Mouse (Mus musculus) left cerebral cortex, postnatal 14 days (tissue): ENCODE data around the gene Vac14. TPM values are rescaled to one million over a fixed set of nuclear protein-coding genes. Genes with fewer than 3 reads are reported as not detected.

Experiments used
- DNase-seq, 2 experiments: peaks; one replicate each; pipeline ENCODE4 v3.0.0; 2021 to 2022; ENCODE audit warnings: low spot score in 2 of 2, mixed read lengths in 1 of 2
- intact Hi-C: fragments of 180-260 bp; cut with DNase I; formaldehyde crosslinking; loops from one replicate; pipeline ENCODE4 v1.15.1; 2025
- long read RNA-seq, 2 experiments: library from polyadenylated mRNA; stranded (forward); transcript quantifications; one replicate each; pipeline ENCODE4 v2.0.0; 2021
- total RNA-seq, 2 experiments: library from RNA; stranded (reverse); gene quantifications; 2 replicates each; pipeline ENCODE4 v1.2.3; 2021

The Vac14 gene
- total RNA-seq: 10 to 100 TPM; 22.4 to 24.5 TPM
- long read RNA-seq, experiment 1, transcript Vac14-201 (19 exons, 3,069 nt): major isoform, 29 of 49 reads
- long read RNA-seq, experiment 1, partial matches to known transcripts: 2 of 49 reads
- long read RNA-seq, experiment 1, other reads (novel, unspliced or antisense): 18 of 49 reads
- long read RNA-seq, experiment 2, transcript Vac14-201 (19 exons, 3,069 nt): major isoform, 26 of 52 reads
- long read RNA-seq, experiment 2, partial matches to known transcripts: 4 of 52 reads
- long read RNA-seq, experiment 2, other reads (novel, unspliced or antisense): 22 of 52 reads

- DNase-seq: peak; percentile 97
- intact Hi-C loops: no loop called here
Observed at GRCm38 (mm10) chr8:110618391-110619207, at the start of gene Vac14. Gene Vac14, plus strand, starts transcription at chr8:110618585.

- intact Hi-C loops: no loop called here
- no peak for DNase-seq
Observed at GRCm38 (mm10) chr8:110592641-110593040, 25.7 kb upstream of the Vac14 start.

GRCm38 (mm10) chr8:110594164-110594563, 24.2 kb upstream of the Vac14 start:
- no peak for DNase-seq
- intact Hi-C loops: no loop called here

DNA sequence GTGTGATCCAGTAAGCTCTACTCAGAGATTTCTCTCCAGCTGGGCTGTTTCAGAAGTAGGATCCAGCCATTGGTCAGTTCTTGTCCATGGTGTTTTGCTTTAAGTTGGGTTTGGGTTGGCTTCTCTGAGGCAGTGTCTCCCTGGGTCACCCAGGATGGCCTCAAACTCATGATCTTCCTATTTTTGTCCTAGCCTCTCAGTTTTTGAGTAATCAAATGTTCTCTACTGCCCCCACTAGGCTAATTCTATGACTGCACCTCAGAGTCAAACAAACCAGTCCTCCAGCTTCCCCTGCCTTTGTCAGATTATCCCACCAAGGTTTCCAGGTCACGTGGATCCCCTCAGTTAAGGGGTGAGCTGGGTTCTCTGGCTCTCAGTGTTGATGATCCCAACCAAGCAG, 13.8 kb upstream of the Vac14 start:
- intact Hi-C loops: loop anchor here (5.0 to 10.0 kb wide), 2 partner anchors 90 to 477 kb away; no protein-coding TSS in a partner anchor
- peak; percentile 43 to 58 for DNase-seq

GRCm38 (mm10) chr8:110605401-110606015, 12.9 kb upstream of the Vac14 start:
- intact Hi-C loops: loop anchor here (10.0 kb wide), 1 partner anchor 91 kb away; no protein-coding TSS in a partner anchor

DNA sequence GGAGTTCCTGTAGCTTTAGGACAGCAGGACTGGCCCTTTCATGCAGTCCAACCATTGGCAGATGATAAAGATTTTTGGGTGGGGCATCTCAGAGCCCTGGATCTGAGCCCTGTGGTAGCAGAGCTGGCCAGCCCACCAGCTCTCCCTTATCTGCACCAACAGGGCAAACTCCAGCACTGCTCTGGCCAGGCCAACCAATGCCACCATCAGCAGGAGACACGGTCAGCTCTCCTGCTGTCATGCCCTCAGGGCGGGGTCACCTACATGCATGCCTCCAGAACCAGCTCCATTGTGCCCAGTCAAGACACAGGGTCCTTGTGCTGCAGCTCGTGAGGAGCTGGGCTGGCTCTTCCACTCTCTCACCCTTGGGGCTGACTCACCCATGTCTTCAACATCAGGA, 2.7 kb upstream of the Vac14 start:
- DNase-seq: no peak

More at GRCm38 (mm10) chr8:110605401-110606015, 12.9 kb upstream of the Vac14 start:
- no peak for DNase-seq

GRCm38 (mm10) chr8:110617801-110618358, 505 bp upstream of the Vac14 start:
- intact Hi-C loops: no loop called here
- DNase-seq: no peak

More for the DNA sequence above, 2.7 kb upstream of the Vac14 start:
- intact Hi-C loops: no loop called here

DNA sequence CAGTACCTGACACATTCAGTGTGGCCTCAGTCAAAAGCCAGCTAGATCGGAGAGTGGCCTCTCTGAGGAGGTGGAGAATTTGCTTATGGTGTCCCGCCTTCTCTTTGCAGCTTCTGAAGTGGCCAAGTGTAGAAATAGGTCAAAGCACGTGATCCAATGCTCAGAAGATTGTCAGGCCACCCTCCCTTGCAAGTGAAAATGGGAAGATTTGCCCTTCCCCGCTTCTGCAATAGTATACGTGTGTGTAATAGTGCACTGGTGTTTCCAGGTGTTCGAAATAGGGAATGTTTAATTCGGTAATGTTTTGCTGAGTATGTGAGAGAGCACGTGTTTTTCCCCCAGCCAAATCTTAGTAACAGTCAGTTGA, 806 bp downstream of the Vac14 start:
- DNase-seq: peak in 1 of 2 experiments; percentile 17
- intact Hi-C loops: no loop called here

DNA sequence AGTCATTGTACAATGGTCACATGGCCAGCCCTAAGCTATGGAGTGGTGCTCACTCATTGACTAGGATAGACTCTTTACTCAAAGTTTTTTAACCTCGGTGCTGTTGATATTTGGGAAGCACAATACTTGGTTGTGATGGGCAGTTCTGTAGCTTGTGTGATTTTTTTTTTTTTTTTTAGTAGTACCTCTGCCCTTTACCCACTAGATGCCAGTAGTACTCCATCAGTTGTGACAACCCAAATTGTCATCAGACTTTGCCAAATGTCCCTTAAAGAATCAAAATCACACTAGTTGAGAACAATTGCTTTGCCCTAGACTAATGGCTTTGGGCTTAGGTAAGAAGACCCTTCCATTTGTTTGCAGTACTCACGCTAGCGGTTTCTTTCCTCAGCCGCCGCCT, 1.5 kb downstream of the Vac14 start:
- no peak for DNase-seq
- intact Hi-C loops: no loop called here

GRCm38 (mm10) chr8:110626431-110626830, 8.0 kb downstream of the Vac14 start:
- intact Hi-C loops: no loop called here
- DNase-seq: no peak

DNA sequence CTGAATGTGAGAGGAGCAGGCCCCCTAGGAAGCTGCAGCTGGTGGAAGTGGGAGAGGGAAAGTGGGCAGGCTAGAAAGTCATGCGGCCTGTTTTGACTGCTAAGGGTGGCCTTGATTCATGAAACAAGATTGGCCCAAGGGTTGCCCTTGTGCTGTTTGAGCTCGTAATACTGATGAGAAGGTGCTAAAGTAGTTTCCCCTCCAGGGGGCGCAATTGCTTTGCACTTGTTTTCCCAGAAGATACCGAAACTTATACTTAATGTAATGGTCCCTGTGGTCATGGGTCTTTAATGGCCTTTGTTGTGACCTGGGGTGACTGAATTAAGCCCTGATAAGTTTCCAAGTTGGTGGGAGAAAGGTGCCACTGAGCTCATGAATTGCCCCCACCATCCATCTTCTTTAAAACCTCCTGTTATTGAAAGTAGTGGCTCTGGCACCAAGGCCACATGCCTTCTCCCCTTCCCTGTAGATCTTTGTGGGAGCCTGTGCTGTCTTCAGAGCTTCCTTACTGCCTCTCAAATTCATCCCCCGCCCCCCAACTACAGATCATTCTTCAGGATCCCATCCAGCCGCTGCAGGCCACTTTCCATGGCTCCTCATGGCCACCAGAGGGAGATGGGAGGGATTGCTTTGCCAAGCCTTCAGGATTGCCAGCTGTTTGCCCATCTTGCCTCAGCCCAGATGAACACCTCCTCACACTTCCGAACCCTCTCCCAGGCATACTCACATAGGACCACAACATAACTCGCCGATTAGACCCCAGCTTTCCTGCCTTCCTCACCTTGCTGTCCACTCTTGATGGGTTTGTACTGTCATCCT, 11.1 kb downstream of the Vac14 start:
- intact Hi-C loops: no loop called here
- DNase-seq: peak; percentile 70 to 77

DNA sequence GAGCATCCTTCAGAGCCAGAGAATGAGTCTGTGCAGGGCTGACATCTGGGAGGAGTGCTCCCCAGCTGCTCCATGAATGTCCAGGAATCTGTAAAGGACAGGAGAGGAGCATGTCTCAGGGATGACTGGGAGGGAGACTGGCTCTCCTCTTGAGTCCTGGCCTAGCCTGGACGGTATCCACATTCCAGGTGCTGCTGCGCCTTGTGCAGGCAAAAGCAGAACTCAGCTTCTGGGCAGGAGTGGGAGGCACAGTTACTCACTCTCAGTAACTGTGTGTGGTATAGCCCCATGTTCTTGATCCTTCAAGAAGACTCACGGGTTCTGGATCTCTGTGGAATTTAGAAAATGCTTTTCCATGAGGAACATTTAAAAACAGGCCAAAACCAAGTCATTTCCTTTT, 11.7 kb downstream of the Vac14 start:
- no peak for DNase-seq
- intact Hi-C loops: no loop called here

GRCm38 (mm10) chr8:110630571-110631071, 12.2 kb downstream of the Vac14 start:
- DNase-seq: peak; percentile 63
- intact Hi-C loops: no loop called here

GRCm38 (mm10) chr8:110631201-110631600, 12.8 kb downstream of the Vac14 start:
- intact Hi-C loops: no loop called here
- no peak for DNase-seq

GRCm38 (mm10) chr8:110633814-110634213, 15.4 kb downstream of the Vac14 start:
- intact Hi-C loops: no loop called here
- DNase-seq: no peak

DNA sequence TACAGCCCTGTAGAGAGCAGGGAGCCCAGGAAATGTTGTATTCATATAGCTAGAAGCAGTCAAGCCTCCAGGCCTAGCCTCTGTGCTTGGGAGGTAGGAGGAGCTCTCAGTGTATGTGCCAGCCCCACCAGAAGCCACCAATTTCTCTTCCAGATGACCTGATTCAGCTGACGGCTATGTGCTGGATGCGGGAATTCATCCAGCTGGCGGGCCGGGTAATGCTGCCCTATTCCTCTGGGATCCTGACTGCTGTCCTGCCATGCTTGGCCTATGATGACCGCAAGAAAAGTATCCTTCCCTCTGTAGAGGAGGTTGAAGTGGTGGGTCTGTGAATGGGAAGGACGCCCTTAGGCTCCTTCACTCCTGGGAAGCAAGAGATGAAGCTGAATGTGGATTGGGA, 17.8 kb downstream of the Vac14 start:
- DNase-seq: no peak
- intact Hi-C loops: no loop called here

- DNase-seq: no peak
- intact Hi-C loops: no loop called here
Observed at GRCm38 (mm10) chr8:110642331-110642730, 23.9 kb downstream of the Vac14 start.

DNA sequence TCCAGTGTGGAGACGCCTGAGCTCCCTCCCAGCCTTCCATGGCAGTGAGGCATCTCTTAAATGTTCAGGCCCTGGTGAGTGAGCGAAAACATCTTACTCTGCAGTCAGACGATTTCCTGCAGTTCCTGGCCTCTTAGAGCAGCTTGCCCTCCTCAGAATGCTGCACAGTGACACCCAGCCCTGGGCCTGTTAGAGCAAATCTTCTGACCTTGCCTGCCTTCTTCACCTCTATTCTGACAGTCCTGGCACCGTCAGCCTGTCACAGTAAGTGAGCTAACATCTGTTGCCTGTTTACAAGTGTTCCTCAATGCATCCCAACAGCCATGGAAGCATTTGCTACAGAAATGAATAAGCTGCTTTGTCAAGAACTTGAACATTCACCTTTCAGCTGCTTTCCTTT, 24.8 kb downstream of the Vac14 start:
- intact Hi-C loops: no loop called here
- no peak for DNase-seq

DNA sequence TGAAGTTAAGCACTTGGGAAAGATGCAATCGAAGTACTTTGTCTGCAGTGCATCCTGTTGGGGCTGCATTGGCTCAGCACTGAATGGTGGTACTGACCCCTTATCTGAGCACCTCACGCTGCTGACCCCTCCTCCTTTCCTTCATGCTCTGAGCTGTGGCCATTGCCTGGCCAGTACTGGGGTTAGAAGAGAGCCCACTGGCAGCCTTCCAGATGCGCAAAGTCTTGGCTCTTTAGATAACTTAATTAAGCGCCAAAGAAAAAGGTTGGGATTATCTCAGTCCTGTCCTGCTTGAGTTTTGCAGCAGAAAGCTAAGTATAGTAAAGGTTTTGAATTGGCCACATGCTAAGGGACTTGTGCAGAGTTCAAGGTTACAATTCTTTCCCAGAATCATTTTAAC, 26.0 kb downstream of the Vac14 start:
- intact Hi-C loops: no loop called here
- no peak for DNase-seq
